Mouse (Mus musculus) lung, embryonic 15.5 days (tissue): ENCODE results near the gene Fam120a. TPM values are rescaled to one million over a fixed set of nuclear protein-coding genes. Genes with fewer than 3 reads are reported as not detected.

Experiments
- ATAC-seq: fragments of 200-750 bp; cut with Nextera tagmentation; 2 replicates; pipeline ENCODE4 v1.8.0; 2017; ENCODE audit warnings: moderate number of reproducible peaks, borderline replicate concordance; ENCODE audit not compliant: low FRiP score, low TSS enrichment; ENCODE audit errors: extremely low read depth
- H3K27ac ChIP-seq: fragments of 300-500 bp; sonication (generic); 2 replicates; pipeline ENCODE4 v1.5.1; 2015; ENCODE audit warnings: moderate library complexity, mild to moderate bottlenecking, inconsistent platforms
- H3K27me3 ChIP-seq: fragments of 300-500 bp; sonication (generic); 2 replicates; pipeline ENCODE4 v1.6.1; 2015; ENCODE audit warnings: inconsistent platforms
- H3K36me3 ChIP-seq: fragments of 300-500 bp; sonication (generic); 2 replicates; pipeline ENCODE4 v1.6.1; 2015; ENCODE audit warnings: inconsistent platforms
- H3K4me1 ChIP-seq: fragments of 300-500 bp; sonication (generic); 2 replicates; pipeline ENCODE4 v1.6.1; 2015; ENCODE audit warnings: inconsistent platforms
- H3K4me2 ChIP-seq: fragments of 300-500 bp; sonication (generic); 2 replicates; pipeline ENCODE4 v1.6.1; 2015; ENCODE audit warnings: inconsistent platforms, mild to moderate bottlenecking, moderate library complexity
- H3K4me3 ChIP-seq: fragments of 300-500 bp; sonication (generic); 2 replicates; pipeline ENCODE4 v1.5.1; 2015; ENCODE audit warnings: mild to moderate bottlenecking, inconsistent platforms
- H3K9ac ChIP-seq: fragments of 300-500 bp; sonication (generic); 2 replicates; pipeline ENCODE4 v1.6.1; 2015; ENCODE audit warnings: inconsistent platforms
- H3K9me3 ChIP-seq: fragments of 300-500 bp; sonication (generic); 2 replicates; pipeline ENCODE4 v1.6.1; 2016; ENCODE audit warnings: inconsistent platforms
- WGBS: fragments of 180-500 bp; shearing (Covaris S2); methylation state at CpG from one replicate; pipeline ENCODE4 v1.1.7; 2015; 5-methylcytosine and 5-hydroxymethylcytosine counted together
- polyA plus RNA-seq: library from polyadenylated mRNA; unstranded; fragments of >200 nt; fragmentation: Nextera tagmentation; extraction: Ambion mirVana; gene quantifications from 2 replicates; pipeline ENCODE4 v1.2.1, GENCODE M21; 2015

Fam120a gene
- polyA plus RNA-seq, result 23.6 and 26.1 TPM in 2 replicates

DNA sequence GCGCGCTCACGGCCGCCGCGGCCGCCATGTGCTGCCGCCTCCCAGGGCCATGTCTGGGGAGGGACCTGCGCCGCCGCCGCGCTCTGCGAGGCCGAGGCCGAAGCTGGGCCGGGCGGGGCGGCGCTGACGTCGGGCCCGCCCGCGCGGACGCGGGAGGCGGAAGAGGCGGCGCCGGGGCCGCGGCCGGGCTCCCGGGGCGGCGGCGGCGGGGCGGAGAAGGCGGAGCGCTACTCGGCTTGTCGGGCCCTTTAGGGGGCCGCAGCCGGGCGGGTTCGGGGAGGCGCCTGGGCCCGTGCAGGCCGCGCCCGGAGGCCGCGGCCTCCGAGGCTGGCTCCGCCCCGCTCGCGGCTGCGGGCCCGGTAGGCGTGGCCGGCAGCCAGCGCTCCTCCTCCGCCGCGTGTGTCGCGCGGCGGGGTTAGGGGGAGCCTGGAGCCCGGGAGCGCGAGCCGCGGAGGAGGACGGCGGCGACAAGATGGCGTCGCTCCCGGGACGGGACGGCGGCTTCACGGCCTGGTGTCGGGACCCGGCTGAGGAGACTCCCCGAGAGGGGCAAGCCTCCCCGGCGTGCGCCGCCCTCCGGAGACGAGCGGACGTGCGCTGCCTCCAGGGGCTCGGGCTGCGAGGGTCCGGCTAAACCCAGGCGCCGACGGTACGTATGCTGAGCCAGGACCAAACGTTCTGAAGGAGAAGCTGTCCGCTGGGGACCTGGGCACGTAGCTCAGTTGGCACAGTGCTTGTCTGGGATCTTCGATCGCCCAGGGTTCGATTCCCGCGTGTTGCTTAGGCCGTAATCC, at the start of gene Fam120a:
TSS of gene Fam120a (minus strand) at position 62 of the 794 bp plus-strand sequence.
- peak; percentile 93 for ATAC-seq
- Histone ChIP-seq H3K4me2 (peak within 1 kb of the TSS; percentile 92), H3K9me3 (no peaks in the 10 kb centered on the region), H3K9ac (peak within 1 kb of the TSS; percentile 91), H3K4me3 (peak within 1 kb of the TSS; percentile 85), H3K4me1 (peaks cover 35% of the 10 kb centered on the region), H3K27me3 (no peaks in the 10 kb centered on the region), H3K27ac (peak within 1 kb of the TSS; percentile 98), H3K36me3 (no peaks in the 10 kb centered on the region)
- WGBS, result under 1% methylated on average over 96 of the region's 116 CpGs

DNA sequence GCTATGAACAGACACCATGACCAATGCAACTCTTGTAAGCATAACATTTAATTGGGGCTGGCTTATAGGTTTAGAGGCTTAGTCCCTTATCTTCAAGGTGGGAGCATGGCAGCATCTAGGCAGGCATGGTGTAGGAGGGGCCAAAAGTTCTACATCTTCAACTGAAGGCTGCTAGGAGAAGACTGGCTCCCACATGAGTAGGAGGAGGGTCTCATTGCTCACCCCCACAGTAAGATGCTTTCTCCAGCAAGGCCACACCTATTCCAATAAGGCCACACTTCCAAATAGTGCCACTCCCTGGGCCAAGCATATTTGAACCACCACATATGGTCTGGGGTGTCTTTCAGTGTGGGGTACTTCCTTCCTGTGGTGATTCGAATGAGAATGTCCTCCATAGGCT, 49.6 kb upstream of the Fam120a start:
- no peak overlapping the region for H3K9ac ChIP-seq
- no peak overlapping the region for H3K4me2 ChIP-seq

DNA sequence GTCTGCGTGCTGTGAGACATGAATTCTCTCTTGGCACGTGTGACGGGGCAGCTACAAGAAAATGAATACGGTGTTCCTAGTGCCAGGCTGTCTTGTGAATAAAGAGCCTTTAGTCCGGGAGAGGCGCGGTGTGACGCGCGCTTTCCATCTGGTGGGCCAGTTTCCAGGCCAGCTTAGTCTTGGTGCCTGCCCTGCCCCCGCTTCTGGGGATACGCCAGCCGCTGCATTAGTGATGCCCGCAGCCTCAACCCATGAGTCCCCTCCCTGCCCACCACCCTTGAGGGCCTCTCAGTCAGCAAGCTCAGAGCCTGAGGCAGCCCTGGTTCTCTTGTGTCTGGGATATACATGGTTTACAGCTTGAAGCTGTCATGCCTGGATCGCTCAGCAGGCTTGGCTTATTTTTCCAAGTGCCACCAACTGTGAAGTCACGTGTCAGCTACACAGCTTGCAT, 48.5 kb upstream of the Fam120a start:
- peak; percentile 64 for ATAC-seq
- Histone ChIP-seq H3K4me2 (peak overlapping the region; percentile 57), H3K36me3 (no peaks in the 10 kb centered on the region), H3K9me3 (no peaks in the 10 kb centered on the region; the same call in 1 of the 2 replicates), H3K4me1 (peaks cover 19% of the 10 kb centered on the region), H3K4me3 (peak overlapping the region; percentile 18), H3K27me3 (no peaks in the 10 kb centered on the region), H3K9ac (no peak overlapping the region), H3K27ac (peak overlapping the region; percentile 70)
- 4% methylated on average over 16 of the region's 16 CpGs for WGBS

More for the DNA sequence above, 49.6 kb upstream of the Fam120a start:
- peaks cover 19% of the 10 kb centered on the region for H3K4me1 ChIP-seq
- no peak for ATAC-seq
- H3K9me3 ChIP-seq, result no peaks in the 10 kb centered on the region; the same call in 1 of the 2 replicates
- H3K4me3 ChIP-seq, result no peak overlapping the region
- no peaks in the 10 kb centered on the region for H3K27me3 ChIP-seq
- no peak overlapping the region for H3K27ac ChIP-seq
- 93% methylated on average over 1 of the region's 1 CpGs for WGBS
- H3K36me3 ChIP-seq, result no peaks in the 10 kb centered on the region

DNA sequence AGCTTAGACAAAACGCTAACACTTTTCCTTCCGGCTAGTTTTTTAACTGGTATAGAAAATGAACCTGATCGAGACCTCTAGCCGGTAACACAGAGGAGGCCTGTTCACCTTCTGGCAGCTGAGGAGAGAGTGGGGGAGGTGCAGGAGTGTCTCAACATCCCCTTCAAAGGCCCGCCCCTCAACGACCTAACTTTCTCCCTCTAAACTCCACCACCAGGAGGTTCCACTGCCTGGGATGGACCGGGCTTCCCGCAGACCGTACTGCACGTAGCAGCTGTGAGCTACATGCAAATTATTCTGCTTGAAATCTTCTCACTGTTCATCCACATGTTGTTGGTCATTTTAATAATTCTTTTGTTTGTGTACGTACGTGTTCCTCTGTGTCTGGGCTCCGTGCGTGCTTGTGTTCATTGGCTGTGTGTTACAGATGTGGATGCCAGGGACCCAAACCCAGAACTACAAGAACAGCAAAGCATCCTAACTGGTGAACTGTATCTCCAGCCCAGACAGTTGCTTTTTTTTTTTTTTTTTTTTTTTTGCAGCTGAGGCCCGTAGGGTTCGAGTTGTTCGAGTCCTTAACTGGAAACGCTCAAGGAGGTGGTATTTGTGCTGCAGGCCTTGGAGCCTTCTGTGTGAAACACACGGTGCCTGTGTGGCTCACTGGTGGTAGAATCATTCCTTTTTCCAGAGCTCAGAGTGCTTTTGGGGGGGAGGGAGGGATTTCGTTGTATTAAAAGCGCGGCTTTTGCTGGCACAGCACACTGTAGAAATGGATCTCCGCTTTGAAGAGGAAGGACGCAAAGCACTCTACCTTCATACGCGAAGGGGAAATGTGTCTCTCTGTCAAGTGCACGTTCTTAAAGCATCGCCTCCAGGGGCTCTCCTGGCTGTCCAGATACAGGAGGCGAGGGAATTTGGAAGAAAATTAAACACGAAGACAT, 47.8 kb upstream of the Fam120a start:
- 4% methylated on average over 30 of the region's 30 CpGs for WGBS
- no peaks in the 10 kb centered on the region for H3K36me3 ChIP-seq
- peak; percentile 60 for ATAC-seq
- no peak overlapping the region for H3K9ac ChIP-seq
- no peaks in the 10 kb centered on the region for H3K27me3 ChIP-seq
- H3K4me1 ChIP-seq, result peaks cover 19% of the 10 kb centered on the region
- H3K4me3 ChIP-seq, result peak overlapping the region; percentile 18
- H3K27ac ChIP-seq, result peak overlapping the region; percentile 70
- peak overlapping the region; percentile 57 for H3K4me2 ChIP-seq
- no peaks in the 10 kb centered on the region; the same call in 1 of the 2 replicates for H3K9me3 ChIP-seq

DNA sequence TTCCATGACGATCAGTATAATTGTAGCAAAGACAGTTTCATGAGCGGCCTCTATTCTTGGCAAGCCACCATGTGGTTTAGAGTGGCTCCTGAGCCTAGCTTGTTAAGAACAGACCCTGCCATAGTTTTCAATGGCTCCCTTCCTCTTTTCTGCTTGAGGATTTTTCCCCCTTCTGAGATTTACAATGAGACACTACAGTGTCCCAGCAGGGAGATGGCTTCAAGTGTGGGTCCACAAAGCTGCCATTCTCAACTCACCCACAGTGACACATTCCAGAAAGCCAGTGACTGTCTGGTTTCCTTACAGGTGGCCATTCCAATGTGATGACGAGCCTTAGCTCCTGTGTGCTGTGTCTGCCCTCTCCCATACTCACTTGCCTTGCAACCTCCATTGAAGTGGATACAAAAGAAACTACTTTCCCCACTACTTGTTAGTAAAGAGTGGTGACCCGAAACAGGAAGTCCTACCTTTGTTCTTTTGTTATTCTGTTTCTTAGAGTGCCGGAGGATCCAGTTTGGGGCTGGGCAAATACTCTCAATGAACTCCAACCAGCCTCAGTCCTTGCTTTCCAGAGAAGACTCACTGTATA, 45.5 kb upstream of the Fam120a start:
- 43% methylated on average over 5 of the region's 5 CpGs for WGBS
- no peak overlapping the region for H3K27ac ChIP-seq
- ATAC-seq, result no peak

DNA sequence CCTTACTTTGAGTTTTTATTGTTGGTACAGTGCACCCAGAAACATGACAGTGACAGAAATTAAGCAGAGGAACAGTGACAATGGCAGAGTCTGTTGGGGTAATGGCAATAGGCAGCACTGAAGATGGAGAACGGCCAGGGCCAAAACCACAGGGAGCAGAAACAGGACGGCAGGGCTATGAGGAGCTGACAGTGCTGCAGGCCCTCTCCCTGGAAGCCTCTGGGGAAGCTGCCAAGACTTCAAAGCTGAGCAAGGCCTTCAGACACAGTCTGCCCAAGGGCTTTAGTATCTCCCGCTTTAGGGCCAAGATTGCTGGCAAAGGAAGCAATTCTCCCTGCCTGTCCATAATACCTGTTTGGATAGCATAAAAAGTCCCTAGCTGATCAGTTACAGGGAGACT, 33.9 kb upstream of the Fam120a start:
- Histone ChIP-seq H3K9ac (no peak overlapping the region), H3K4me2 (no peak overlapping the region), H3K9me3 (no peaks in the 10 kb centered on the region), H3K36me3 (no peaks in the 10 kb centered on the region), H3K4me1 (no peaks in the 10 kb centered on the region), H3K4me3 (no peak overlapping the region), H3K27ac (no peak overlapping the region), H3K27me3 (no peaks in the 10 kb centered on the region)
- ATAC-seq, result no peak
- 54% methylated on average over 3 of the region's 3 CpGs for WGBS

More for the DNA sequence above, 45.5 kb upstream of the Fam120a start:
- Histone ChIP-seq H3K4me2 (no peak overlapping the region), H3K4me3 (no peak overlapping the region), H3K9ac (no peak overlapping the region), H3K36me3 (no peaks in the 10 kb centered on the region), H3K4me1 (peaks cover 16% of the 10 kb centered on the region), H3K27me3 (no peaks in the 10 kb centered on the region), H3K9me3 (no peaks in the 10 kb centered on the region; the same call in 1 of the 2 replicates)

DNA sequence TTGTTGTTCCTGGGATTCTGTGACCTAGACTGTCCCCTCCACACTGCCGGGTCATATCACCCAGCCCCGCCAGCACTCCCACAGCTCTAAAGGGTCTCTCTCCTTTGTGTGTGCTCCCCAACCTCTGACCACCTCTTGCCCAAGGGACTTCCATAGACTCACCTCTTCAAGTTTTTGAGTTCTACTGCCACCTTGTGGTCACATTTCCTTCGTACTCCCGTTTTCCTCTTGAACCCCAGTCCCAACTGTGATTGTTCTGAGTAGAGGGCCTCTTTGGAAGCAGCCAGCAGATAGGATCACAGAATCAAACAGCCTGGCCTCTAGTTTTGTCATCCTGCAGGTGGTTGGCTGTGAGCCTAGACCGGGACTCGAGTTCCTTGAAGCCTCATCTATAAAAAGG, 30.8 kb upstream of the Fam120a start:
- H3K27ac ChIP-seq, result no peak overlapping the region
- H3K4me3 ChIP-seq, result no peak overlapping the region
- H3K27me3 ChIP-seq, result no peaks in the 10 kb centered on the region
- peak; percentile 49; the same call in 1 of the 2 replicates for ATAC-seq
- H3K4me2 ChIP-seq, result no peak overlapping the region
- H3K36me3 ChIP-seq, result no peaks in the 10 kb centered on the region
- 0 out of 2 replicates have a peak, but pooled peaks cover 5% of the 10 kb centered on the region for H3K4me1 ChIP-seq
- no peak overlapping the region for H3K9ac ChIP-seq
- 10% methylated on average over 6 of the region's 6 CpGs for WGBS
- no peaks in the 10 kb centered on the region for H3K9me3 ChIP-seq

DNA sequence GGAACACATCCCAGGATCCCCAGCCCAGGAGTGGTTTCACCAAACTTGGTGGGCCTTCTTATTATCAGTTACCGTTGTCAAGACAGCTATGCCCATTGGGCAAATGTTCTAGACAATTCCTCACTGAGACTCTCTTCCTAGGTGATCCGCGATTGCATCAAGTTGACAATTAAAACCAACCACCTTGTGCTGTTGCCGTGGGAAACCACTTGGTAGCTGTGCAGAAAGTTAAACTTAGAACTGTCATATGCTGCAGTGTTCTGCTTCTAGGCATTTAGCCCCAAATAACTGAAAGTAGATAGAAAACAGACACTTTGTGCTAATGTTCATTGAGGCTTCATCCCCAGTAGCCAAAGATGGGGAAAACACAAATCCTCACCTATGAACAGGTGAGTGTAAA, 28.9 kb upstream of the Fam120a start:
- Histone ChIP-seq H3K27me3 (no peaks in the 10 kb centered on the region), H3K36me3 (no peaks in the 10 kb centered on the region), H3K4me3 (no peak overlapping the region), H3K9me3 (no peaks in the 10 kb centered on the region), H3K27ac (no peak overlapping the region), H3K4me2 (no peak overlapping the region), H3K9ac (no peak overlapping the region), H3K4me1 (0 out of 2 replicates have a peak, but pooled peaks cover 5% of the 10 kb centered on the region)
- no peak for ATAC-seq
- 84% methylated on average over 4 of the region's 4 CpGs for WGBS

DNA sequence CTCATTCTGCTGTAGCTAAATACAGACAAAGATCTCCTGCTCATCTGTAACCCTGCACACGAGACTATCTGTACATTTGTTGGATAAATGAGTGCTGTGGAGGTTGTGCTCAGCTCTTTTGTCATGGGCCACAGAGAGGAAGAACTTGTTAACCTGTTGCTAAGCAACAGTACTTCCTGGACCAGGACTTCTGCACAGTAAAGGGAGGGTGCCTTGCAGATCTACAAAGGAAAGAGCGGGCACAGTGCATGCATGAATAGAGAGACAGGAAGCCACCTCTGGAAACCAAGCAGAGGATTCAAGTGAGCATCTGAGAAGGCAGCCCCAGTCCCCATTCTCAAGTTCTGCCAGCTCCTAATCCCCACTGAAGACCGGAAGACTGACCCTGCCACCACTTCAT, 27.1 kb upstream of the Fam120a start:
- Histone ChIP-seq H3K27ac (no peak overlapping the region), H3K9me3 (no peaks in the 10 kb centered on the region), H3K4me2 (no peak overlapping the region), H3K4me1 (0 out of 2 replicates have a peak, but pooled peaks cover 5% of the 10 kb centered on the region), H3K4me3 (no peak overlapping the region), H3K36me3 (no peaks in the 10 kb centered on the region), H3K9ac (no peak overlapping the region), H3K27me3 (no peaks in the 10 kb centered on the region)
- 18% methylated on average over 3 of the region's 3 CpGs for WGBS
- ATAC-seq, result no peak

DNA sequence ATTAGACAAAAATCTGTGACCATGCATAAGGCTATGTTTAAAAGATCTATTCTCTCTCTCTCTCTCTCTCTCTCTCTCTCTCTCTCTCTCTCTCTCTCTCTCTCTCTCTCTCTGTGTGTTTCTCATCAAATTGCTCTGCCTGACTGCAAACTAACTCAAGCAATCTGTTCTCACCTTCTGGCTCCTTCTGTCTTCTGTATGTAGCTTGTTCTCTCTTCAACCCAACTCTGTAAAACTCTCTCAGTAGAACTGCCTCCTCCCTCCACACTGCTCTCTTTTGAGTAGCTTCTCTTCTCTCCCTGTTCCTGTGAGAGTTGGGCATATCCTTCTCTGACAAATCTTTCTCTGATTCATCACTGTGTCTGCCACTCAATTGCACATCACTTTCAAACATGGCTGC, 25.1 kb upstream of the Fam120a start:
- H3K4me1 ChIP-seq, result 0 out of 2 replicates have a peak, but pooled peaks cover 5% of the 10 kb centered on the region
- H3K27ac ChIP-seq, result no peak overlapping the region
- H3K9me3 ChIP-seq, result no peaks in the 10 kb centered on the region
- H3K9ac ChIP-seq, result no peak overlapping the region
- no peak overlapping the region for H3K4me2 ChIP-seq
- H3K27me3 ChIP-seq, result no peaks in the 10 kb centered on the region
- H3K4me3 ChIP-seq, result no peak overlapping the region
- ATAC-seq, result no peak
- no peaks in the 10 kb centered on the region for H3K36me3 ChIP-seq

DNA sequence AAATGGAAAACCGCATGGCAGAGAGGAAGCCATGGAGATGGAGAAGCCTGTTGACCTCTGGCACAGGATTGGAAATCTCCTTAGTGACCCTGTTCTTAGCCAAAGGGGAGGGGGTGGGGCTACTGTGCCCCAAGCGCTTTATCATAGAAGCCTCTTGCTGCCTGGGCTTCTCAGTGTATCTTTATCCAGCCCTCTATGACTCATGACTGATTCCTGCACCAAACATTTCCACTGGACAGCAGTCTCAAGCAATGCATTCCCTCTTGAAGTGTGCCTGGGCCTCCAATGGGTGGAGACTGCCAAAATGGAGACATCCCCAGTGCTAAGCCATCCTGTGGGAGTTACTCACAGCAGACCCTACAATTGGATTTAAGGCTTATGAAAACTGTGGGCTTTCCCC, 22.3 kb upstream of the Fam120a start:
- 77% methylated on average over 2 of the region's 2 CpGs for WGBS
- no peak for ATAC-seq
- no peak overlapping the region for H3K9ac ChIP-seq
- H3K4me2 ChIP-seq, result no peak overlapping the region
- H3K27me3 ChIP-seq, result no peaks in the 10 kb centered on the region
- no peak overlapping the region for H3K4me3 ChIP-seq
- H3K4me1 ChIP-seq, result 0 out of 2 replicates have a peak, but pooled peaks cover 4% of the 10 kb centered on the region
- no peaks in the 10 kb centered on the region for H3K9me3 ChIP-seq
- no peaks in the 10 kb centered on the region for H3K36me3 ChIP-seq
- no peak overlapping the region for H3K27ac ChIP-seq
